Mouse (Mus musculus): ENCODE data around the gene Efcc1. TPM values are rescaled to one million over a fixed set of nuclear protein-coding genes. Genes with fewer than 3 reads are reported as not detected.

The Efcc1 gene
- total RNA-seq, 2 experiments from 2014 or later: 3.5 to 4.2 TPM

- DNase-seq (ENCODE audit: extremely low spot score in 1 of 2, low spot score in 2 of 2): no peak
- intact Hi-C loops (cut with DNase I): no loop called here
These were observed 44.2 kb downstream of the Efcc1 start for GRCm38 (mm10) chr6:87774909-87775308.

GRCm38 (mm10) chr6:87775588-87776245 is 45.0 kb downstream of the Efcc1 start:
- intact Hi-C loops (cut with DNase I): no loop called here
- no peak for DNase-seq (ENCODE audit: extremely low spot score in 1 of 2, low spot score in 2 of 2)

- intact Hi-C loops (cut with DNase I): no loop called here
These were observed 46.0 kb downstream of the Efcc1 start for GRCm38 (mm10) chr6:87776663-87777062.

GRCm38 (mm10) chr6:87777842-87778241 is 47.2 kb downstream of the Efcc1 start, which contains the start of gene Gp9:
TSS of gene Gp9 (plus strand) at chr6:87778072.
- DNase-seq (ENCODE audit: extremely low spot score in 1 of 2, low spot score in 2 of 2): no peak
- intact Hi-C loops (cut with DNase I): no loop called here

More at GRCm38 (mm10) chr6:87776663-87777062, 46.0 kb downstream of the Efcc1 start:
- DNase-seq (ENCODE audit: extremely low spot score in 1 of 2, low spot score in 2 of 2): no peak

GRCm38 (mm10) chr6:87778294-87779173 is 47.9 kb downstream of the Efcc1 start:
- intact Hi-C loops (cut with DNase I): no loop called here
- no peak for DNase-seq (ENCODE audit: extremely low spot score in 1 of 2, low spot score in 2 of 2)

GRCm38 (mm10) chr6:87779174-87780165 is 48.8 kb downstream of the Efcc1 start:
- no peak for DNase-seq (ENCODE audit: extremely low spot score in 1 of 2, low spot score in 2 of 2)
- intact Hi-C loops (cut with DNase I): no loop called here

GRCm38 (mm10) chr6:87780546-87781301 is 50.1 kb downstream of the Efcc1 start:
- intact Hi-C loops (cut with DNase I): no loop called here
- DNase-seq (ENCODE audit: extremely low spot score in 1 of 2, low spot score in 2 of 2): no peak

GRCm38 (mm10) chr6:87784033-87784432 is 53.4 kb downstream of the Efcc1 start:
- intact Hi-C loops (cut with DNase I): no loop called here

GRCm38 (mm10) chr6:87786621-87787020 is 56.0 kb downstream of the Efcc1 start:
- intact Hi-C loops (cut with DNase I): no loop called here
- DNase-seq (ENCODE audit: extremely low spot score in 1 of 2, low spot score in 2 of 2): no peak

More at GRCm38 (mm10) chr6:87784033-87784432, 53.4 kb downstream of the Efcc1 start:
- no peak for DNase-seq (ENCODE audit: extremely low spot score in 1 of 2, low spot score in 2 of 2)

- intact Hi-C loops (cut with DNase I): no loop called here
- no peak for DNase-seq (ENCODE audit: extremely low spot score in 1 of 2, low spot score in 2 of 2)
These were observed 56.6 kb downstream of the Efcc1 start for GRCm38 (mm10) chr6:87787108-87787890.

- DNase-seq (ENCODE audit: extremely low spot score in 1 of 2, low spot score in 2 of 2): no peak
- intact Hi-C loops (cut with DNase I): no loop called here
These were observed 57.7 kb downstream of the Efcc1 start for GRCm38 (mm10) chr6:87788266-87788895.

GRCm38 (mm10) chr6:87788896-87789587 is 58.4 kb downstream of the Efcc1 start:
- no peak for DNase-seq (ENCODE audit: extremely low spot score in 1 of 2, low spot score in 2 of 2)
- intact Hi-C loops (cut with DNase I): no loop called here

GRCm38 (mm10) chr6:87789791-87790190 is 59.1 kb downstream of the Efcc1 start:
- intact Hi-C loops (cut with DNase I): no loop called here
- no peak for DNase-seq (ENCODE audit: extremely low spot score in 1 of 2, low spot score in 2 of 2)

- intact Hi-C loops (cut with DNase I): no loop called here
- no peak for DNase-seq (ENCODE audit: extremely low spot score in 1 of 2, low spot score in 2 of 2)
These were observed 60.3 kb downstream of the Efcc1 start for GRCm38 (mm10) chr6:87790779-87791480.

GRCm38 (mm10) chr6:87791826-87792225 is 61.2 kb downstream of the Efcc1 start:
- DNase-seq (ENCODE audit: extremely low spot score in 1 of 2, low spot score in 2 of 2): no peak
- intact Hi-C loops (cut with DNase I): no loop called here

All from left cerebral cortex, postnatal 10 days (tissue).